Mouse (Mus musculus): Measurements from ENCODE around the gene Cnbd2. TPM values are rescaled to one million over a fixed set of nuclear protein-coding genes. Genes with fewer than 3 reads are reported as not detected.

The Cnbd2 gene
- total RNA-seq (2021) = under 1 TPM; 0.86 to 0.92 TPM
- long read RNA-seq, experiment 1 = 0 reads
- long read RNA-seq, experiment 2 = 0 reads

DNA sequence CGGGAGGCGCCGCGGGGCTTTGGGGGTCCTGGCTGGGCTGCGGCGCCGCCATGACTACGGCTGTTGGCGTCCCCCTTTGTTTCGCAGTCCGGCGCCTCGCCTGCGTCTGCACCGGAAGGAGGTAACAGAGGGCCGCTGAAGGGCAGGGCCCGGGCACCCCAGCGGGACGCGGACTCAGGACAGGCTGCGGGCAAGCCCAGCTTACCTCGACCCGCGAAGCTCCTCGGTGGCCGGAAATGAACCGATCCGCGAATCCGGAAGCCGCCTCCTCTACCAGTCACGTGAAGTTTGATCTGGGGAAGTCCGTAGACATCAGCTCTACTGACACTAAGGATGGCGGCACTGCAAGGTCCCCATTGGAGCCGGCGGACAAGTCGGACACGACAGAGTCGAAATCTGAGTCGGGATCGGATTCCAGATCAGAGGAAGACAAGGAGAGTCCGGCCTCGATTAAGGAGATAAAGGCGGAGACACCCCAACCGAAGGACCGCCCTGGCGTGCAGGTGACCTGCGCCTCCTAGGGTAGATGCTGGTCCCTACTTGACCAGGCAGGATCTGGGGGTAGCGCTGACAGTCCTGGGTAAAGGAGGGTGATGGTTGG, at the start of gene Cnbd2, which contains the start of gene Scand1:
Gene Cnbd2, plus strand, starts transcription at position 3 of the 601 bp plus-strand sequence.
Gene Scand1, minus strand, starts transcription at position 408 of the 601 bp plus-strand sequence.
- peak; percentile 87 for DNase-seq
- intact Hi-C loops (cut with DNase I) = loop anchor here (5.0 kb wide), 1 partner anchor 80 kb away; no protein-coding TSS in a partner anchor
- peak within 1 kb of the TSS; percentile 91 for H3K27ac ChIP-seq
- TF ChIP-seq CTCF (IDR thresholded peaks at IDR 0.05) = peak; percentile 18; the same call in 1 of the 2 replicates
- peak within 1 kb of the TSS; percentile 95 for H3K4me3 ChIP-seq

DNA sequence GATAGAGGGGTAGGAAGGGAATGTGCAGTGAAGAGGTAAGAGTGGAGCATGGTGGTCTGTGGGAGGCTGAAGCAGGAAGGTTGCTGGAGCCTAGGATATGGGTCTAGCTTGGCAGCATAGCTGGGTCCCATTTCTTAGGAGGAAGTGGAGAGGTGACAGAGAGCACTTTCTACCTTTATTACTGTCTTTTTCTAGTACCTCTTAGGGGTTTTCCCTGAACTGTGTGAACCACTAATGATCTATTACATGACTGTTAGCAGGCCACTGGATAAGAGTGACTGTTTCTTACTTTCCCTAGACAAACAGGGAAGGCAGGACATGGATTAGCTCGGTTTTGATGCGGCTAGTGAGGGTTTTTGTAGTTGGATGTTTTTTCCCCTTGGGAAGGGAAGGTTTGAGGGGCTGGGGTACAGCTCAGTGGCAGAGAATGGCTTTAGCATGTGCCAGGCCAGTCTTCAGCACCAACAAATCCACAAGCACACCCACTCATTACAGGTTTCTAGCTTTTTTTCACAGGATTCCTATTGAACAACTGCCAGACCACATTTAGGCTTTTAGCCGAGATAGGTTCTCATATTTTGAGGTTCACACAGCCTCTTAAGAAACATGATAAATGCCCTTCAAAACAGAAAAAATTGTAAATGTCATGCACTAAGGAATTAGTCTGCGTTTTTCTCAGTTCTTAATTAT, 48.8 kb upstream of the Cnbd2 start:
- Histone ChIP-seq H3K4me3 (no peak overlapping the region), H3K27ac (no peak overlapping the region)
- intact Hi-C loops (cut with DNase I) = no loop called here
- no peak for TF ChIP-seq CTCF (IDR thresholded peaks at IDR 0.05)
- DNase-seq = no peak

DNA sequence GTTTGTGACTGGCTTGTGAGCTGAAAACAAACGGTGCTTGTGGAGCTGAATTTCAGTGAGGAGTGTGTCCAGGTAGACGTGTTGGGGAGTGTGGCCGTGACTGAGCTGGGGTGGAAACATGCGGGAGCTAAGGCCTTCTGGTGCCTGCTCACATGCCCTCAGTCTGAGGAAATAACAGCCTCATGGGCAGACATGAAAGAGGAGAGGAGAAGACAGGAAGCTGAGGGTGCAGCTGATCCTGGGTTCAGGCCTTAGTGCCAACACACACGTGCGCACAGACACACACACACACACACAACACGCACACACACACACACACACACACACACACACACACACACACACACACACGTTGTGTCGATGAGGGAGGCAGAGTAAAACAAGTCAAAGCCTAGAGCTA, 44.5 kb upstream of the Cnbd2 start:
- TF ChIP-seq CTCF (IDR thresholded peaks at IDR 0.05) = no peak
- intact Hi-C loops (cut with DNase I) = no loop called here
- H3K27ac ChIP-seq = no peak overlapping the region
- H3K4me3 ChIP-seq = no peak overlapping the region
- DNase-seq = no peak

DNA sequence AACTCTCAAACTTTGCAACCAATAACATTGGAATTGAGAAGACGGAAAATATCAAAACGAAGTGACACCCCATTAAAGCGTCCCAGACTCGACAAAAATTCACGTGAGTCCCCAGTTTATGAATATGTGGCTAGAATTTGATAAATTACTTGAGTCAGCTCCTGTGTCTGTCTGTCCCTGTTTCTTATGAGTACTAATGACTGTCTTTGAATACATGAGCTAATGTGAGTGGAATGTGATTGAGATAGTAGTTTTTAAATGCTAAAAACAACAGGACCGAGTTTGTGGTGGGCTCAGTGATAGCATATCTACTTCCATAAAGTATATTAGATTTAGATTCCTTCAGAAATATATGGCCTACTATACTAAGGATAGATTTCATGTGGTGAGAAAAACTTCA, 39.5 kb upstream of the Cnbd2 start:
- no peak for DNase-seq
- Histone ChIP-seq H3K4me3 (no peak overlapping the region), H3K27ac (no peak overlapping the region)
- intact Hi-C loops (cut with DNase I) = loop anchor here (10.0 kb wide), 1 partner anchor 308 kb away; no protein-coding TSS in a partner anchor
- no peak for TF ChIP-seq CTCF (IDR thresholded peaks at IDR 0.05)

DNA sequence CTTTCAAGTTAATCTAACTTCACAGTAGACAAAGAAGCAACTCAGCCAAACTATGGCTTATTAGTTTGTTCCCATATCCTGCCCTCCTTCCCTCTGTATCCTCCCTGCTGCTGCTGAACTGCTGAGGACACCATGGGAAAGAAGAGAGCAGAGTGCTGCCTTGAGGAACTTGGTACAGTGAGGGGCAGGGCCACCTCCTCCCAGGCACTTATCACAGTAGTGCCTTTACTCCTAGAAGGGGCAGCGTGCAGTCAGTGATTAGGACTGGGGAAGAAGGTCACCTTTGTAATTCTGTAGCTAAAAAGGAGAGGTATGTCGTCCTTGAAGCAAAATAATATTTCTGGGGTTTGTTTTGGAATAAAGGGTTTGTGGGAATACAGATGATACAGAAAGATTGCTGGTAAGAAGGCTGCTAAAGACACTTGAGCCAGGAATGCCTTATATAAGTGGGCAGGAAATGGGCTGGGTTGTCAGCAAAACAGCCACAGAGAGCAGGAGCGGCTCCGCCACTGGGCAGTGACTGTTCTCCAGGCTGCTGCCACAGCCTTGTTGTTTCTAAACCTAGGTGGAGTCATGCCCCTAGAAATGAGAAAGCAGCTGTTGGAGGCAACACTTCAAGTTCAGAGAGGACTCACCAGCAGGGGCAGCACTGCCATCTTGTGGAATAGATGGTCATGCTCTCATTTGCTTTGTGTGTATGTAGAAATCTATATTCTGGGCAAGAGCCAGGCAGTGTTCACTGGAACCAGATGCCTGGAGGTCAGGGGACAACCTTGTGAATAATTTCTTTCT, 33.7 kb upstream of the Cnbd2 start:
- Histone ChIP-seq H3K27ac (peak overlapping the region; percentile 90), H3K4me3 (peak overlapping the region; percentile 38)
- DNase-seq = peak; percentile 86
- intact Hi-C loops (cut with DNase I) = loop anchor here (2.0 to 10.0 kb wide), 2 partner anchors 98 to 314 kb away; partner anchors contain the start of gene Rbm39
- peak; percentile 98; the same call in 1 of the 2 replicates for TF ChIP-seq CTCF (IDR thresholded peaks at IDR 0.05)

DNA sequence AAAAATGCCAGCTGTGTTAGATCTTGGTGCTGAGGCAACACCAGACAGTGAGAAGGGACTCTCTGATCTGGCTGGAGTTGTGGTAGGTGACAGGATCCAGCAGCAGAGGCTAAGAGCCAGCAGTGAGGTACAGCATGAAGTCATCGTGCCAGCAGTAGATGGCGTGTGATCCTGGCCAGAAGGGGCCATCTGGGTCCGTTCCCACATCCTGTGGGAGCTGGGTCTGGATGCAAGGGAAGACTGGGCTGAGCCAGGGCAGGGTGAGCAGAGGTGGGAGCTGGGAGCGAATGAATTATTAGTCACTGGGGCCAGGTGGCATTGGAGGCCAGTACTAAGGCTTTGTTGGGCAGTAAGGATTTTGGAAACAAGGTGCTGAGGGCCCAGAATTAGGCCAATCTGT, 30.9 kb upstream of the Cnbd2 start:
- H3K27ac ChIP-seq = no peak overlapping the region
- peak; percentile 31 for DNase-seq
- TF ChIP-seq CTCF (IDR thresholded peaks at IDR 0.05) = no peak
- no peak overlapping the region for H3K4me3 ChIP-seq
- intact Hi-C loops (cut with DNase I) = loop anchor here (5.0 kb wide), 1 partner anchor 129 kb away; no protein-coding TSS in a partner anchor

GRCm38 (mm10) chr2:156285161-156285560, 26.9 kb upstream of the Cnbd2 start:
- intact Hi-C loops (cut with DNase I) = no loop called here

GRCm38 (mm10) chr2:156286733-156287132, 25.4 kb upstream of the Cnbd2 start:
- intact Hi-C loops (cut with DNase I) = no loop called here
- Histone ChIP-seq H3K27ac (no peak overlapping the region), H3K4me3 (no peak overlapping the region)
- TF ChIP-seq CTCF (IDR thresholded peaks at IDR 0.05) = 0 out of 2 replicates have a peak, but pooled peaks have one; percentile 1
- no peak for DNase-seq

More at GRCm38 (mm10) chr2:156285161-156285560, 26.9 kb upstream of the Cnbd2 start:
- Histone ChIP-seq H3K27ac (no peak overlapping the region), H3K4me3 (no peak overlapping the region)
- no peak for TF ChIP-seq CTCF (IDR thresholded peaks at IDR 0.05)
- DNase-seq = no peak

- H3K4me3 ChIP-seq = no peak overlapping the region
- intact Hi-C loops (cut with DNase I) = no loop called here
- TF ChIP-seq CTCF (IDR thresholded peaks at IDR 0.05) = no peak
- no peak overlapping the region for H3K27ac ChIP-seq
- DNase-seq = no peak
Measured at GRCm38 (mm10) chr2:156288222-156288621, 23.9 kb upstream of the Cnbd2 start.

DNA sequence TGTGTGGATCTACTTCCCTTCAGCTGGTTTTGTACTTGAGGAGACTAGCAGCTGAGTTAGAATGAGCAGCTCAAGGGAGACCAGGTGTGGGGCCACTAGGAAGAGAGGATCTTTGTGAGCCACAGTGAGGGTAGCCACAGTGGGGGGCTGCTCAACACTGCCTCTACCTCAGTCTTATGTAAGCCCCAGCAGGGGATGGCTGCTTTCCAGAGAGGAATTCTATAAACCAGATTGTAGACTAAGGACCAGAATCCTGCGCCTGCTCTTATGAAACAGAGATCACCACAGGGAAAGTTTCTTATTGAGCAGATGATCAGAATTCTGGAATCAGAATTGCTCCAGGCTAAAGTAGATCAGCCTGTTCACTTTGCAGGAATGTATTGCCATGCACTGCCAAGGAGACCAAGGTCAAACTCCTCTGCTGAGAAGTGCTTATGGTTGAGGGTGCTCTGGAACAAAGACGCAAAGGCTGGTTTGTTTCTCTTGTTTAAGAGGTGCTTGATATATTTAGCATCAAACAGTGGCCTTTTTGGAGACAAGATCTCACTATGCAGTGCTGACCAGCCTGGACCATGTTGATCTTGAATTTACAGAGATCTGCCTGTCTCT, 22.4 kb upstream of the Cnbd2 start:
- no peak for TF ChIP-seq CTCF (IDR thresholded peaks at IDR 0.05)
- intact Hi-C loops (cut with DNase I) = no loop called here
- DNase-seq = no peak
- no peak overlapping the region for H3K4me3 ChIP-seq
- H3K27ac ChIP-seq = no peak overlapping the region

GRCm38 (mm10) chr2:156291998-156292397, 20.1 kb upstream of the Cnbd2 start:
- intact Hi-C loops (cut with DNase I) = no loop called here
- DNase-seq = no peak
- no peak for TF ChIP-seq CTCF (IDR thresholded peaks at IDR 0.05)
- H3K27ac ChIP-seq = no peak overlapping the region
- H3K4me3 ChIP-seq = no peak overlapping the region

DNA sequence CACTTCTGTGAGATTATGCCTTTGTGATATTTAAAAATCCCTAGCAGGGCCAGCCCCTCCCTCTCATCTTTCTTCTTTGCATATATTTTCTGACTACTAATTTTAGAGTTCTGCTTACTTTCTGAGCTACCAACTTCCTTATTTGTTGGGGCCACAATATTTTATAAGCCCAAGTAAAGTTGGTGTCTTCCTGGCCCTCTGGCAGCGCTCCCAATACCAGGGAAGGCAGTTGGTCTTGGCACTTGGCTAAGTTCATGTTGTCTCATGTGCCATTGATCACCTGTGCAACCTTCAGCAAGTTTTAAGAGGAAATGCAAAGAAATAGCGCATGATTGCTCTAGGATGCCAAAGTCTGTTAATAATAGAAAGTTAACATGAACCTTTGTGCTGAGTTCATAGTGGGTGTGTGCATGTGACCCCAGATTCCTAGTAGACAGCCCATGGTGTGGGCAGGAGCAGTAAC, 16.5 kb upstream of the Cnbd2 start:
- no peak for TF ChIP-seq CTCF (IDR thresholded peaks at IDR 0.05)
- Histone ChIP-seq H3K27ac (no peak overlapping the region), H3K4me3 (no peak overlapping the region)
- intact Hi-C loops (cut with DNase I) = no loop called here
- no peak for DNase-seq
